Comparison of ENCODE assay signal across 24 mouse cellular contexts in genomic region chr1:53630011-53630410, GRCm38 (mm10).
A peak's percentile ranks its signal among the peaks of the same experiment; 100 is the strongest.
DNase-seq lines count a peak whose midpoint lies in the region; ATAC-seq and TF ChIP-seq lines count a peak whose summit lies in the region.
"Had no signal": no experiment of that assay in that cellular context is flagged by ENCODE, and none has a peak within 500 bp of the region (broad histone marks: within the 10 kb centered on the region; RNA-seq: fewer than 3 reads in every experiment).

No protein-coding gene starts in this region.

- no peak overlapping the region for H3K4me3 ChIP-seq in kidney, postnatal 0 days (replicated peaks; ENCODE audit: low read depth, low read length)
- no peak overlapping the region for H3K4me3 ChIP-seq in lung, postnatal 0 days (ENCODE audit: low read depth, low read length)
- H3K4me3 ChIP-seq: embryonic facial prominence, embryonic 10.5 days; embryonic facial prominence, embryonic 12.5 days; forebrain, embryonic 13.5 days; forebrain, embryonic 15.5 days had no signal

- H3K27me3 ChIP-seq in kidney, postnatal 0 days (ENCODE audit: insufficient read depth, low read length) = no peaks in the 10 kb centered on the region
- H3K27me3 ChIP-seq in lung, postnatal 0 days (replicated peaks; ENCODE audit: insufficient read depth, low read length) = no peaks in the 10 kb centered on the region
- H3K27me3 ChIP-seq: CH12.LX; embryonic facial prominence, embryonic 12.5 days; forebrain, embryonic 13.5 days; forebrain, embryonic 15.5 days; Patski had no signal

- H3K36me3 ChIP-seq in kidney, postnatal 0 days (ENCODE audit: insufficient read depth, low read length) = no peaks in the 10 kb centered on the region
- H3K36me3 ChIP-seq in lung, postnatal 0 days (ENCODE audit: insufficient read depth, low read length) = no peaks in the 10 kb centered on the region
- H3K36me3 ChIP-seq: embryonic facial prominence, embryonic 10.5 days; embryonic facial prominence, embryonic 12.5 days; forebrain, embryonic 15.5 days; G1E had no signal

- peak; percentile 9 for DNase-seq in kidney, postnatal 0 days (ENCODE audit: low spot score)
- no peak for DNase-seq in kidney, adult 18-20 months
- DNase-seq in lung, postnatal 0 days (ENCODE audit: low spot score) = no peak
- no peak for DNase-seq in lung, postnatal 10 days
- peak; percentile 59 for DNase-seq in lung, postnatal 36 days
- no peak for DNase-seq in lung, postnatal 14 days
- DNase-seq: adrenal gland, adult 8-10 months; adrenal gland, postnatal 14 days; adrenal gland, postnatal 36 days; B cell, adult 2 months; cerebellum, adult 11-12 months; cerebellum, adult 2 months; cerebellum, adult 9-10 months; cerebellum, postnatal 10 days; cerebellum, postnatal 25 days had no signal

- no peak for ATAC-seq in kidney, postnatal 0 days (replicated peaks; ENCODE audit: low FRiP score, low read depth)
- peak; percentile 54 for ATAC-seq in lung, postnatal 0 days
- ATAC-seq: activated CD4-positive, CD25-positive, alpha-beta regulatory T cell, adult 4 months; CD4-positive, CD25-positive, alpha-beta regulatory T cell, adult 4 months; forebrain, embryonic 13.5 days; forebrain, embryonic 15.5 days; Patski had no signal

- no peak for TF ChIP-seq CTCF in kidney, postnatal 0 days (IDR thresholded peaks at IDR 0.05; ENCODE audit: low read depth)
- TF ChIP-seq CTCF in lung, postnatal 0 days (IDR thresholded peaks at IDR 0.05) = no peak

- no peaks in the 10 kb centered on the region for H3K9me3 ChIP-seq in kidney, postnatal 0 days (replicated peaks; ENCODE audit: low read length)
- no peaks in the 10 kb centered on the region for H3K9me3 ChIP-seq in lung, postnatal 0 days (ENCODE audit: low read length)
- H3K9me3 ChIP-seq: embryonic facial prominence, embryonic 10.5 days; embryonic facial prominence, embryonic 12.5 days; forebrain, embryonic 13.5 days; forebrain, embryonic 15.5 days; G1E had no signal

- H3K4me2 ChIP-seq in kidney, postnatal 0 days (ENCODE audit: low read length) = no peak overlapping the region
- no peak overlapping the region for H3K4me2 ChIP-seq in lung, postnatal 0 days (replicated peaks; ENCODE audit: low read depth, low read length)
- H3K4me2 ChIP-seq: embryonic facial prominence, embryonic 12.5 days; forebrain, embryonic 13.5 days; forebrain, embryonic 15.5 days had no signal

- TF ChIP-seq EP300 in lung, postnatal 0 days (IDR thresholded peaks at IDR 0.05) = peak; percentile 63; the same call in 1 of the 2 replicates

- 13% methylated on average over 6 of the region's 6 CpGs for WGBS in kidney, postnatal 0 days
- 7% methylated on average over 6 of the region's 6 CpGs for WGBS in lung, postnatal 0 days

- H3K9ac ChIP-seq in kidney, postnatal 0 days (ENCODE audit: low read depth, low read length) = no peak overlapping the region
- no peak overlapping the region for H3K9ac ChIP-seq in lung, postnatal 0 days (replicated peaks; ENCODE audit: low read depth)
- H3K9ac ChIP-seq: embryonic facial prominence, embryonic 12.5 days; forebrain, embryonic 13.5 days; forebrain, embryonic 15.5 days had no signal

- no peak overlapping the region for H3K27ac ChIP-seq in kidney, postnatal 0 days
- H3K27ac ChIP-seq in lung, postnatal 0 days (ENCODE audit: low read length) = no peak overlapping the region
- H3K27ac ChIP-seq: embryonic facial prominence, embryonic 10.5 days; embryonic facial prominence, embryonic 12.5 days; forebrain, embryonic 13.5 days; forebrain, embryonic 15.5 days had no signal

- no peaks in the 10 kb centered on the region for H3K4me1 ChIP-seq in kidney, postnatal 0 days (replicated peaks; ENCODE audit: insufficient read depth, low read length)
- H3K4me1 ChIP-seq in lung, postnatal 0 days (ENCODE audit: insufficient read depth, low read depth, low read length) = no peaks in the 10 kb centered on the region
- H3K4me1 ChIP-seq: embryonic facial prominence, embryonic 10.5 days; embryonic facial prominence, embryonic 12.5 days; forebrain, embryonic 13.5 days; forebrain, embryonic 15.5 days had no signal

Comparison
In these comparisons a context has a peak if more than half of its experiments do, and no peak if none do; other contexts are left out.
1. DNase-seq: peak in kidney, postnatal 0 days (single experiment) and lung, postnatal 36 days (single experiment); none in kidney, adult 18-20 months (single experiment), lung, postnatal 0 days (single experiment), lung, postnatal 10 days (single experiment) and lung, postnatal 14 days (single experiment).